Mouse (Mus musculus) erythroblast, embryonic 14.5 days (primary cell): Measurements from ENCODE around the gene Slc16a12.

ENCODE experiments used
- GATA1 ChIP-seq: IDR thresholded peaks from 2 replicates; pipeline ENCODE4 v1.6.1; 2012; ENCODE audit warnings: low read length, inconsistent platforms, mixed read lengths
- TAL1 ChIP-seq: IDR thresholded peaks from 3 replicates; pipeline ENCODE4 v1.6.1; 2012; ENCODE audit warnings: low read length, inconsistent platforms, mixed read lengths

- TF ChIP-seq TAL1 (no peak), GATA1 (no peak)
Measured at GRCm38 (mm10) chr19:34778098-34778497, 31.0 kb upstream of the Slc16a12 start.
